Mouse (Mus musculus): ENCODE results near the gene Sugct. TPM values are rescaled to one million over a fixed set of nuclear protein-coding genes. Genes with fewer than 3 reads are reported as not detected.

The Sugct gene
- polyA plus RNA-seq, 1 experiment from 2014 or later = 4.9 TPM

DNA sequence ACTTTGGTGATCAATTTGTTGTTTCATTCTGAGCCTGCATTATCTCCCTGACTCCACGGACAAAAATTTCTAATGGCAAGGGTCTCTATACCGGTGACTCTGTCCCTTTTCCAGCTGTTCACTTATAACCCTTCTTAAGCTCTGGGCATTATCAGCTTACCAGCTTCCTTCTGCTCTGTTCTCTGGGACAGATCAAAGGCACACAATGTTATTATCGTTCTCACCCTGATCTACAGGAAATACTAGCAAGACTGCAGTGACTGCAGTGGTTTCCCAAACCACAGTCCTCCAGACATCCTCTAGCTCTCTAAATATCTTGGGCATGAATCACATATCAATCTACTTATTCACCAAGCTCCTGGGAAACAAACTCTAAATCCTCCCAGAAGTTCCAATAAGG, 90.7 kb downstream of the Sugct start:
- H3K36me3 ChIP-seq = no peaks in the 10 kb centered on the region
- peaks cover 4% of the 10 kb centered on the region for H3K9me3 ChIP-seq (replicated peaks)
- no peak overlapping the region for H3K27ac ChIP-seq (ENCODE audit: poor library complexity, severe bottlenecking)
- no peak for ATAC-seq (ENCODE audit: insufficient number of reproducible peaks, low FRiP score)
- no peak overlapping the region for H3K4me2 ChIP-seq
- H3K9ac ChIP-seq = no peak overlapping the region
- H3K27me3 ChIP-seq (replicated peaks) = no peaks in the 10 kb centered on the region
- H3K4me3 ChIP-seq = no peak overlapping the region
- H3K4me1 ChIP-seq (replicated peaks) = no peaks in the 10 kb centered on the region
- WGBS = 31% methylated on average over 3 of the region's 3 CpGs

DNA sequence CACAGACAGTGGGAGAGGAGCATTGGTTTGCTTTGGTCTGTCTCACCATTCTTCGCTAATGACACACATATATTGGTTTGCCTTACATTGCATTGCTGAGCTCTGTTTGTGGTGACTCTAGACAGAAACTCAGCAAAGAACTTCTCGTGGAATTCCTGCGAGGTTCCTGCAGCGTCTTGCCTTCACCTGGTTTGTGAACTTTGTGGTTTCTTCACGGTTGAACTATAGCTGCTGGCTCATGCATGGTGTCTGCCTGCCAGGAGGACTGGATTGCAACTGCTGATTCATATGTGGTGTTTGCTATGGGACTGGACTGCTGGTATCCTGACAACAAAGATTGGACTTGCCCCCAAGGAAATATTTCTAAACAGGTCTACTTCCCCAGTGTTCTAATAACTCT, 91.6 kb downstream of the Sugct start:
- Histone ChIP-seq H3K9me3 (replicated peaks) (peaks cover 4% of the 10 kb centered on the region), H3K36me3 (no peaks in the 10 kb centered on the region), H3K4me1 (replicated peaks) (no peaks in the 10 kb centered on the region), H3K4me2 (no peak overlapping the region), H3K9ac (no peak overlapping the region), H3K27ac (ENCODE audit: poor library complexity, severe bottlenecking) (no peak overlapping the region), H3K27me3 (replicated peaks) (no peaks in the 10 kb centered on the region), H3K4me3 (no peak overlapping the region)
- ATAC-seq (ENCODE audit: insufficient number of reproducible peaks, low FRiP score) = no peak
- 80% methylated on average over 5 of the region's 5 CpGs for WGBS

DNA sequence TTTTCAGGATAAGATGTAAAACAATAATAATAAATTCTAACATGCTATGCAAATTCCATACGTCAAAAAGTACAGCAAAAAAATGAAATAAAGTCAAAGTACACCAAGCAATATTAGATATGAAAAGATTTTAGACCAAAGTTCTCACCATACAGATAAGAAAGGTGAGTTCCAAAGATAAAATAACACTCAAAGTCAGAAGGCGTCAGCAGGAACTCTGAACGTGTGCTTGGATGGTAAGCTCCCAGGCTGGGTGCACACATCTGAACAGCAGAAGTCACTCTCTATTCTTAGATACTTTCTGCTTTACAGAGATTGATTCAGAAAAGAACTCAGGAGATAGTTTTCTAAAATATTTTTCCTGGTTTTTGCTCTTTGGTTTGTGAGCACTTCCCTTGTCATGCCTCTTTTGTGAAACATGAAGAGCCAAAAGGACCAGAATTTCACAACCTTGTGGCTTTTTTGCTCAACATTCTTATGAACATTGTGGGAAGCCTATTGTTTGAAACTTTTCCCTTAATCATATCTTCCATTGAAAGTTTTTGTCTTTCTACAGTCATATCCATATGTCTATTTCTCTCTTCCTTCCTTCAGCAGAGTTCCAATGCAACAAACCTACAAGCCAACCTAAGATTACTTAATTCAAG, 110.0 kb downstream of the Sugct start:
- Histone ChIP-seq H3K36me3 (no peaks in the 10 kb centered on the region), H3K4me3 (no peak overlapping the region), H3K9ac (no peak overlapping the region), H3K27me3 (replicated peaks) (no peaks in the 10 kb centered on the region), H3K27ac (ENCODE audit: poor library complexity, severe bottlenecking) (no peak overlapping the region), H3K9me3 (replicated peaks) (no peaks in the 10 kb centered on the region), H3K4me2 (no peak overlapping the region), H3K4me1 (replicated peaks) (no peaks in the 10 kb centered on the region)
- no peak for ATAC-seq (ENCODE audit: insufficient number of reproducible peaks, low FRiP score)
- WGBS = 18% methylated on average over 3 of the region's 3 CpGs

DNA sequence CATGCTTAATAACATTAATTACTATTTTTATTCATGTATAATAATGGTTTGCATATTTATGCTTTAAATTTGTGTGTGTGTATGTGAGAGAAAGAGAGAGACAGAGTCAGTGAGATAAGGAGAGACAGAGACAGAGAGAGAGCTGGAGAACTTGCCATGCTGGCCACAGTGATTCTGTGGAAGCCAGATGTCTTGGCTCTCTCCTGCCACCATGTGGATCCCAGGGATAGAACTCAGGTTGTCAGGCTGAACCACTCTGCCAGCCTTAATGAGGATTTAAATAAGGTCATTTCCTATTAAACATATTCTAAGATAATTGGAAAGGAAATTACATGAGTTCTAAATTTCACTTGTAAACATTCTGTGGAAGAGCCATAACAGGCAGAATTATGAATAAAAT, 110.5 kb downstream of the Sugct start:
- Histone ChIP-seq H3K27ac (ENCODE audit: poor library complexity, severe bottlenecking) (no peak overlapping the region), H3K4me2 (no peak overlapping the region), H3K4me1 (replicated peaks) (no peaks in the 10 kb centered on the region), H3K27me3 (replicated peaks) (no peaks in the 10 kb centered on the region), H3K9ac (no peak overlapping the region), H3K9me3 (replicated peaks) (no peaks in the 10 kb centered on the region), H3K36me3 (no peaks in the 10 kb centered on the region), H3K4me3 (no peak overlapping the region)
- no peak for ATAC-seq (ENCODE audit: insufficient number of reproducible peaks, low FRiP score)

DNA sequence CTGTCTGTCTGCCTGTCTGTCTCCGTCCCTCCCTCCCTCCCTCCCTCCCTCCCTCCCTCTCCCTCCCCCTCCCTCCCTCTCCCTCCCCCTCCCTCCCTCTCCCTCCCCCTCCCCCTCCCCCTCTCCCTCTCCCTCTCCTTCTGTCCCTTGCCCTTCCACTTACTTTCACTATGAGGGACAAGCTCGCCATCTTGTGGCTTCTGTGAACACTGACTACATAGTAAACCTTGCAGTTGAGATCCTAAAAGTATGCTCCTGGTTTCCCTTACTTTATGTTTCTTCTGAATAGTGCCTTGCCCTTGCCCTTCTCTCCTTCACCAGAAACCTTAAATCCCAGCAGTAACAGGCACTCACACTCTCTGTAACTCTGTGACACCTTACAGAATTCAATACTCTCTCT, 113.7 kb downstream of the Sugct start:
- 33% methylated on average over 2 of the region's 2 CpGs for WGBS
- no peak for ATAC-seq (ENCODE audit: insufficient number of reproducible peaks, low FRiP score)
- H3K27ac ChIP-seq (ENCODE audit: poor library complexity, severe bottlenecking) = no peak overlapping the region

DNA sequence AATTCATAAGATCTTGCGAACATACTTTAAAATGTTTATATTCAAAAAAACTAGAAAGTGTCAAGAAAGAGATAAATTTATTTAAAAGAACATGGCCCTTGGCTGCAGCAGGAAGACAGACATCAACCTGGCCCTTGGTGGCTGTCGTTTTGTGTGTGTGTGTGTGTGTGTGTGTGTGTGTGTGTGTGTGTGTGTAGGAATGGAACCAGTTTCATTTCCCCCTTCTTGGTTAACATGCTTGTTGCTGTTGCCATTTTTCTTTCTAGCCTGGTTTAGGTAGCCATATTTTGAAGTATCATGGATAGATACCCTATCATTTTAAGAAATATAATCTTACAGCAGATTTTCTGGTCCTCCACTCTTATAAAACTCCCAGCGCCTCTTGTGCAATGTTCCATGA, 136.0 kb downstream of the Sugct start:
- H3K9ac ChIP-seq = no peak overlapping the region
- H3K4me3 ChIP-seq = no peak overlapping the region
- WGBS = 85% methylated on average over 3 of the region's 3 CpGs
- no peaks in the 10 kb centered on the region for H3K9me3 ChIP-seq (replicated peaks)
- H3K4me1 ChIP-seq (replicated peaks) = no peaks in the 10 kb centered on the region
- no peak overlapping the region for H3K27ac ChIP-seq (ENCODE audit: poor library complexity, severe bottlenecking)
- no peak overlapping the region for H3K4me2 ChIP-seq
- no peak for ATAC-seq (ENCODE audit: insufficient number of reproducible peaks, low FRiP score)
- H3K36me3 ChIP-seq = no peaks in the 10 kb centered on the region
- no peaks in the 10 kb centered on the region for H3K27me3 ChIP-seq (replicated peaks)

More for the DNA sequence above, 113.7 kb downstream of the Sugct start:
- no peak overlapping the region for H3K4me3 ChIP-seq
- H3K9ac ChIP-seq = no peak overlapping the region
- no peaks in the 10 kb centered on the region for H3K27me3 ChIP-seq (replicated peaks)
- H3K36me3 ChIP-seq = no peaks in the 10 kb centered on the region
- no peaks in the 10 kb centered on the region for H3K4me1 ChIP-seq (replicated peaks)
- H3K4me2 ChIP-seq = no peak overlapping the region
- H3K9me3 ChIP-seq (replicated peaks) = no peaks in the 10 kb centered on the region

DNA sequence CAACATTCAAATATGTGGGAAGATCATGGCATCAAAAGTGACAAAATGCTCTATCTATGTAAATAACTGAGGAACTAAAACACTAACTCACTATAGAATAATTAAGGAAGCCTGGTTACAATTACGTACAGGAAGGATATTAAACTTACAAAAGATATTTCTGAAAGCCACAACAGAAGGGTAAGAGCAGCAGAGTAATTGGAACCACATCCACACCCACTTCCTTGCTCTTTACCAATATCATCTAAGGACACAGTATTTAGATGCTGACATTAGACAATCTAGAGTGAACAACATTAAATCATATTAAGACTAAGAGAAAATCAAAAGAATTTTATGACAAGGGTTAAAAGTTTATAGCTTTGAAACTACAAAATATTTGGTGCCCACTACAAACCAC, 159.0 kb downstream of the Sugct start:
- Histone ChIP-seq H3K4me2 (no peak overlapping the region), H3K27ac (ENCODE audit: poor library complexity, severe bottlenecking) (no peak overlapping the region), H3K4me1 (replicated peaks) (no peaks in the 10 kb centered on the region), H3K27me3 (replicated peaks) (no peaks in the 10 kb centered on the region), H3K4me3 (no peak overlapping the region), H3K9ac (no peak overlapping the region), H3K36me3 (no peaks in the 10 kb centered on the region), H3K9me3 (replicated peaks) (no peaks in the 10 kb centered on the region)
- WGBS = 73% methylated on average over 1 of the region's 1 CpGs
- no peak for ATAC-seq (ENCODE audit: insufficient number of reproducible peaks, low FRiP score)

DNA sequence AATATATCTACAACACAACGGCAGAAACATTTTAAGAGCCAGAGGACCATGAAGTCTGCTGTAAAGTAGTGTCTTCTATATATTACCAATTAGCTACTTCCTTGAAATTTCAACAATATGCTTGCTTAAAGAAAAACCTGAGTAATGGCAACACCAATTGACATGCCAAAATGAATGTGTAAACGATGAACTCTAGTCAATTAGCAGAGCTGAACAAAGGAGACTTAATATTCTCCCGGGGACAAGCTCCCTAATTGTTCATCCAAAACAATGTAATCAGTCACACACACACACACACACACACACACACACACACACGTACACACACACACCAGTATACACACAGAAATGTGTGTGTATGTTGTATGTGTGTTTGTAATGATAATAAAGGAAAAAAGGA, 160.5 kb downstream of the Sugct start:
- Histone ChIP-seq H3K4me1 (replicated peaks) (no peaks in the 10 kb centered on the region), H3K9ac (no peak overlapping the region), H3K27ac (ENCODE audit: poor library complexity, severe bottlenecking) (no peak overlapping the region), H3K4me3 (no peak overlapping the region), H3K36me3 (no peaks in the 10 kb centered on the region), H3K27me3 (replicated peaks) (no peaks in the 10 kb centered on the region), H3K4me2 (no peak overlapping the region), H3K9me3 (replicated peaks) (no peaks in the 10 kb centered on the region)
- WGBS = 53% methylated on average over 4 of the region's 4 CpGs
- no peak for ATAC-seq (ENCODE audit: insufficient number of reproducible peaks, low FRiP score)

DNA sequence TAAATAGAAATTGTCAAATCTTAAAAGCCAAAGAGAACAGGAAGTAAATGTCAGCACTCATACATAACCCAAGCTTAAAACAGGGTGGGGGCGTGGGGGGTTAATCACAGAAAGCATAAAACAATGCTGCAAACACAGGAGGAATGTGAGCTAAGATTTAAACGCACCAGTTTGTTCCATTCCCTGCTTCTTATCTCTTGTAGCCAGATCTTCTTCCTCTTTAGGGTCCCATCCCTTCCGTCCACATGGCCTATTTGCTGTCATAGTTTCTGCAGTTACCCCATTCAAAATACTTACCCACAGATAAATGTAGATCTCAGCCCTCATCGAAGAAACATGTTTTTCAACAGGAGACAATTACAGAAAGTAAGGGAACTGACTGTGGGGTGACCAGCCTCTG, 160.9 kb downstream of the Sugct start:
- Histone ChIP-seq H3K9ac (no peak overlapping the region), H3K4me2 (no peak overlapping the region), H3K4me1 (replicated peaks) (no peaks in the 10 kb centered on the region), H3K9me3 (replicated peaks) (no peaks in the 10 kb centered on the region), H3K4me3 (no peak overlapping the region), H3K27ac (ENCODE audit: poor library complexity, severe bottlenecking) (no peak overlapping the region), H3K36me3 (no peaks in the 10 kb centered on the region), H3K27me3 (replicated peaks) (no peaks in the 10 kb centered on the region)
- ATAC-seq (ENCODE audit: insufficient number of reproducible peaks, low FRiP score) = no peak
- WGBS = 41% methylated on average over 4 of the region's 4 CpGs

DNA sequence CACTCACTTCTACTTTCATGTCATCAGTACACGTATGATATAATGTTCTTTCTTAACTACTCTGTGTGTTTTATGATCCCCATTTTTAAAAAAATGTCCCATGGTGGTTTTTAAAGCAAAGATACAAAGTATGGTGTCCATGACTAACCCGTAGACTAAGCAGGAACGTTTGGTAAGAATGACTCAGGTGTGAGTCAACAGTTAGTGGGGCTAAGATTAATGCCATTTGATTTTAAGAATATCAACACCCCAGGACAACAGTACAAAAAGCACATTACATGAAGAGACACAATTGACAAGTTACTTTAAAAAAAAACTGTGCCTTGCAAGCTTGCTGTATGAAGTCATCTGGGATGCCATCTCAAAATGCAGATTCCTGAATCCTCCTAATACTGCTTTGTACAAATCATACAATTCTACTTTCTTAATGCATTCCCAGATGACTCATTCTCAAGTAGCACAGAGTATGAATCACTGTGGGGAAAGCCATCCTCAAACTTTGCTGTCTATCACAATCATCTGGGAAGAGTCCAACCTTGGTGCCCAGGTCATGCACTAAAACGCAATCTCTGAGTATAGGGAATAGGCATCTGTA, 184.1 kb downstream of the Sugct start:
- no peak overlapping the region for H3K4me3 ChIP-seq
- no peaks in the 10 kb centered on the region for H3K4me1 ChIP-seq (replicated peaks)
- no peaks in the 10 kb centered on the region for H3K9me3 ChIP-seq (replicated peaks)
- WGBS = 76% methylated on average over 4 of the region's 4 CpGs
- no peak overlapping the region for H3K27ac ChIP-seq (ENCODE audit: poor library complexity, severe bottlenecking)
- ATAC-seq (ENCODE audit: insufficient number of reproducible peaks, low FRiP score) = no peak
- H3K4me2 ChIP-seq = no peak overlapping the region
- H3K9ac ChIP-seq = no peak overlapping the region
- no peaks in the 10 kb centered on the region for H3K36me3 ChIP-seq
- no peaks in the 10 kb centered on the region for H3K27me3 ChIP-seq (replicated peaks)

DNA sequence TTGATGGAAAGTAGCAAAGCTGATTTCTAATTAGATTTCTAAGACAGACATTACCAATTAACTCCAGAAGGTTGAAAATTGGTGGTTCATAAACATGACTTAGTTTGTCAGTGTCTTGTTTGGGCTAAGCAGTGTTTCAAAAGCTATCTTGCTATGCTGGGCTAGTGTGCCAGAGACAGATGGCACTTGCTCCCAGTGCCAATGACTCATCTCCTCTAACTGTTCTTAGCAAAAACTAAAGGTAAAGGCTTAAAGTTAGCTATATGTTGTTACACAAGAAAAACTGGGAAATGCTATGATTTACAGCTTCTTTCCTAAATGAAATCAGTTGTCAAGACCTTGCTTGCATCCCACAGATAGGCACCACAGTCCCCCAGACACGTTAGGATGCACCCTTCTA, 200.4 kb downstream of the Sugct start:
- Histone ChIP-seq H3K9me3 (replicated peaks) (no peaks in the 10 kb centered on the region), H3K4me3 (no peak overlapping the region), H3K9ac (no peak overlapping the region), H3K4me1 (replicated peaks) (no peaks in the 10 kb centered on the region), H3K27ac (ENCODE audit: poor library complexity, severe bottlenecking) (no peak overlapping the region), H3K4me2 (no peak overlapping the region), H3K36me3 (no peaks in the 10 kb centered on the region), H3K27me3 (replicated peaks) (no peaks in the 10 kb centered on the region)
- WGBS = 61% methylated on average over 1 of the region's 1 CpGs
- ATAC-seq (ENCODE audit: insufficient number of reproducible peaks, low FRiP score) = no peak

DNA sequence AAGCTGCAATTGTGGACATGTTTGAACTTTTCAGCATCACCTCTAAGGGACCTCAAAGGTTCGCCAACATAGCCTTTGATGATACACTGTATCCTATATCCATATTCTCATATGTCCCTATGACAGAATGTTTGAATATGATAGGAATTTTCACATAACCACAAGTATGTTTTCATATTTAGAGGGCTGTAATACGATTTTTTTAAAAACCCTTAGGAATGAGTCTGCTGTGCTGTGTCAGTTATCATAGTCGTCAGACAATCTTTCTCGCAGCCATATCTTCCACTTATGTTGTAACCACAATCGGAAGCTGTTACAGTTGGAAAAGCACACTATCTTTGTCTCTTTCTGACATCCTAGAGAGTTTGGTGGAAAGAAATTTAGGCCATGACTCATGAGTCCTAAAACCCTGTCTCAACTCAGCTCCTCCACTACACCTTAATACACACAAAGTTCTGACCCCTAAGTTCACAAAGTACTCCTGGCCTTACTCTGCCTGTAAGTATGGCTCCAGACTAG, 201.2 kb downstream of the Sugct start:
- Histone ChIP-seq H3K4me3 (no peak overlapping the region), H3K4me1 (replicated peaks) (no peaks in the 10 kb centered on the region), H3K9ac (no peak overlapping the region), H3K27ac (ENCODE audit: poor library complexity, severe bottlenecking) (no peak overlapping the region), H3K36me3 (no peaks in the 10 kb centered on the region), H3K4me2 (no peak overlapping the region), H3K27me3 (replicated peaks) (no peaks in the 10 kb centered on the region), H3K9me3 (replicated peaks) (no peaks in the 10 kb centered on the region)
- ATAC-seq (ENCODE audit: insufficient number of reproducible peaks, low FRiP score) = no peak
- WGBS = 58% methylated on average over 5 of the region's 5 CpGs

Measured in heart, embryonic 12.5 days (tissue).